Mouse (Mus musculus): ENCODE results near the gene Cd160.

DNA sequence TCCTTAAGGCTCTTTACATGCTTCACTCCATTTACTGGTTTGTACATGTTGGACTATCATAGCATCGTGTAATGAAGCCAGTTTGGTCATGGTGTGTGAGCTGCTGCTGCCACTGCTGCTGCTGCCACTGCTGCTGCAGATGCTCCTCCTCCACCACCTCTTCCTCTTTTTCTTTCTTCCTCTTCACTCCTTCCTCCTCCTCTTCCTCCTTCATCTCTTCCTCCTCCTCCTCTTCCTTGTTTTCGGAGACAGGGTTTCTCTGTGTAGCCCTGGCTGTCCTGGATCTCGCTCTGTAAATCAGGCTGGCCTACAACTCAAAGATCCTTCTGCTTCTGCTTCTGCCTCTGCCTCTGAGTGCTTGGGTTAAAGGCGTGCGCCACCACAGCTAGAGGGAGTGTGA is 59.2 kb downstream of the Cd160 start:
- TF ChIP-seq MAFK (IDR thresholded peaks at IDR 0.05; ENCODE audit: insufficient read depth, low read depth, low read length), result no peak
- TF ChIP-seq CHD2 (IDR thresholded peaks at IDR 0.05; ENCODE audit: low read depth, low read length), result no peak
